Mouse (Mus musculus): ENCODE data around the gene Fam43a. TPM values are rescaled to one million over a fixed set of nuclear protein-coding genes. Genes with fewer than 3 reads are reported as not detected.

The Fam43a gene
- polyA plus RNA-seq, 1 experiment from 2014 or later: 11.4 TPM

- Histone ChIP-seq H3K4me1 (no peaks in the 10 kb centered on the region), H3K36me3 (peaks cover 100% of the 10 kb centered on the region), H3K27me3 (ENCODE audit: low read depth, poor library complexity, severe bottlenecking) (no peaks in the 10 kb centered on the region), H3K27ac (replicated peaks) (no peak overlapping the region), H3K4me3 (no peak overlapping the region), H3K9me3 (replicated peaks) (no peaks in the 10 kb centered on the region)
- DNase-seq (ENCODE audit: low spot score): no peak
- WGBS: 92% methylated on average over 1 of the region's 1 CpGs
Observed at GRCm38 (mm10) chr16:30576392-30576791, 23.1 kb upstream of the Fam43a start.

- H3K9me3 ChIP-seq (replicated peaks): no peaks in the 10 kb centered on the region
- no peak overlapping the region for H3K4me3 ChIP-seq
- 96% methylated on average over 5 of the region's 5 CpGs for WGBS
- H3K36me3 ChIP-seq: peaks cover 100% of the 10 kb centered on the region
- H3K4me1 ChIP-seq: peaks cover under 1% of the 10 kb centered on the region; the same call in 1 of the 2 replicates
- H3K27me3 ChIP-seq (ENCODE audit: low read depth, poor library complexity, severe bottlenecking): no peaks in the 10 kb centered on the region
- H3K27ac ChIP-seq (replicated peaks): no peak overlapping the region
- no peak for DNase-seq (ENCODE audit: low spot score)
Observed at GRCm38 (mm10) chr16:30580765-30581164, 18.8 kb upstream of the Fam43a start.

GRCm38 (mm10) chr16:30586935-30587493 is 12.5 kb upstream of the Fam43a start:
- H3K36me3 ChIP-seq: peaks cover 37% of the 10 kb centered on the region
- no peak for DNase-seq (ENCODE audit: low spot score)
- H3K4me3 ChIP-seq: peak overlapping the region; percentile 87
- WGBS: 4% methylated on average over 19 of the region's 19 CpGs
- no peaks in the 10 kb centered on the region for H3K27me3 ChIP-seq (ENCODE audit: low read depth, poor library complexity, severe bottlenecking)
- peaks cover 18% of the 10 kb centered on the region for H3K4me1 ChIP-seq
- H3K9me3 ChIP-seq (replicated peaks): no peaks in the 10 kb centered on the region
- H3K27ac ChIP-seq (replicated peaks): peak overlapping the region; percentile 94

GRCm38 (mm10) chr16:30587494-30588327 is 11.8 kb upstream of the Fam43a start, which contains the start of gene Lsg1:
Gene Lsg1, minus strand, starts transcription at chr16:30587592.
- peak within 1 kb of the TSS; percentile 94 for H3K27ac ChIP-seq (replicated peaks)
- no peaks in the 10 kb centered on the region for H3K27me3 ChIP-seq (ENCODE audit: low read depth, poor library complexity, severe bottlenecking)
- H3K4me3 ChIP-seq: peak within 1 kb of the TSS; percentile 87
- peaks cover 30% of the 10 kb centered on the region for H3K36me3 ChIP-seq
- WGBS: 5% methylated on average over 35 of the region's 35 CpGs
- peaks cover 18% of the 10 kb centered on the region for H3K4me1 ChIP-seq
- peak; percentile 88 for DNase-seq (ENCODE audit: low spot score)
- no peaks in the 10 kb centered on the region for H3K9me3 ChIP-seq (replicated peaks)

GRCm38 (mm10) chr16:30590264-30591209 is 9.0 kb upstream of the Fam43a start:
- 48% methylated on average over 7 of the region's 7 CpGs for WGBS
- Histone ChIP-seq H3K4me1 (peaks cover 18% of the 10 kb centered on the region), H3K27me3 (ENCODE audit: low read depth, poor library complexity, severe bottlenecking) (peaks cover 10% of the 10 kb centered on the region; the same call in 1 of the 2 replicates), H3K27ac (replicated peaks) (no peak overlapping the region), H3K36me3 (peaks cover 2% of the 10 kb centered on the region), H3K4me3 (no peak overlapping the region), H3K9me3 (replicated peaks) (no peaks in the 10 kb centered on the region)
- DNase-seq (ENCODE audit: low spot score): no peak

GRCm38 (mm10) chr16:30591990-30592389 is 7.5 kb upstream of the Fam43a start:
- Histone ChIP-seq H3K36me3 (no peaks in the 10 kb centered on the region), H3K4me1 (peaks cover 13% of the 10 kb centered on the region), H3K4me3 (no peak overlapping the region), H3K27ac (replicated peaks) (no peak overlapping the region), H3K27me3 (ENCODE audit: low read depth, poor library complexity, severe bottlenecking) (peaks cover 19% of the 10 kb centered on the region; the same call in 1 of the 2 replicates), H3K9me3 (replicated peaks) (no peaks in the 10 kb centered on the region)
- DNase-seq (ENCODE audit: low spot score): no peak
- 46% methylated on average over 3 of the region's 3 CpGs for WGBS

- Histone ChIP-seq H3K27ac (replicated peaks) (no peak overlapping the region), H3K36me3 (no peaks in the 10 kb centered on the region), H3K4me3 (no peak overlapping the region), H3K9me3 (replicated peaks) (no peaks in the 10 kb centered on the region), H3K4me1 (peaks cover 23% of the 10 kb centered on the region), H3K27me3 (ENCODE audit: low read depth, poor library complexity, severe bottlenecking) (peaks cover 40% of the 10 kb centered on the region)
- 61% methylated on average over 3 of the region's 3 CpGs for WGBS
- no peak for DNase-seq (ENCODE audit: low spot score)
Observed at GRCm38 (mm10) chr16:30595356-30595755, 4.2 kb upstream of the Fam43a start.

GRCm38 (mm10) chr16:30595835-30596557 is 3.5 kb upstream of the Fam43a start:
- H3K9me3 ChIP-seq (replicated peaks): no peaks in the 10 kb centered on the region
- H3K27me3 ChIP-seq (ENCODE audit: low read depth, poor library complexity, severe bottlenecking): peaks cover 46% of the 10 kb centered on the region
- no peak for DNase-seq (ENCODE audit: low spot score)
- WGBS: 68% methylated on average over 14 of the region's 14 CpGs
- H3K4me1 ChIP-seq: peaks cover 30% of the 10 kb centered on the region
- no peak overlapping the region for H3K4me3 ChIP-seq
- H3K27ac ChIP-seq (replicated peaks): no peak overlapping the region
- no peaks in the 10 kb centered on the region for H3K36me3 ChIP-seq

GRCm38 (mm10) chr16:30596959-30597681 is 2.4 kb upstream of the Fam43a start:
- Histone ChIP-seq H3K9me3 (replicated peaks) (no peaks in the 10 kb centered on the region), H3K27ac (replicated peaks) (0 out of 2 replicates have a peak overlapping the region, but pooled peaks have one; percentile 23), H3K27me3 (ENCODE audit: low read depth, poor library complexity, severe bottlenecking) (peaks cover 58% of the 10 kb centered on the region), H3K36me3 (no peaks in the 10 kb centered on the region), H3K4me1 (peaks cover 41% of the 10 kb centered on the region), H3K4me3 (peak overlapping the region; percentile 36)
- 11% methylated on average over 16 of the region's 16 CpGs for whole genome bisulfite sequencing
- peak; percentile 89 for DNase-seq (ENCODE audit: low spot score)

GRCm38 (mm10) chr16:30600431-30601045 is 1.0 kb downstream of the Fam43a start:
- H3K4me1 ChIP-seq: peaks cover 72% of the 10 kb centered on the region
- DNase-seq (ENCODE audit: low spot score): peak; percentile 73
- no peaks in the 10 kb centered on the region for H3K9me3 ChIP-seq (replicated peaks)
- no peaks in the 10 kb centered on the region for H3K36me3 ChIP-seq
- peak overlapping the region; percentile 63 for H3K4me3 ChIP-seq
- peak overlapping the region; percentile 73 for H3K27ac ChIP-seq (replicated peaks)
- under 1% methylated on average over 53 of the region's 53 CpGs for WGBS
- H3K27me3 ChIP-seq (ENCODE audit: low read depth, poor library complexity, severe bottlenecking): peaks cover 55% of the 10 kb centered on the region

All from midbrain, embryonic 10.5 days (tissue).